Mouse (Mus musculus) kidney, embryonic 15.5 days (tissue): Measurements from ENCODE around the gene Arhgap28. TPM values are rescaled to one million over a fixed set of nuclear protein-coding genes. Genes with fewer than 3 reads are reported as not detected.

ENCODE experiments used
- ATAC-seq: fragments of 200-750 bp; cut with Nextera tagmentation; replicated peaks from 2 replicates; pipeline ENCODE4 v1.8.0; 2017; ENCODE audit warnings: moderate TSS enrichment; ENCODE audit not compliant: low FRiP score
- H3K27ac ChIP-seq: fragments of 300-500 bp; sonication (generic); 2 replicates; pipeline ENCODE4 v1.5.1; 2015; ENCODE audit warnings: mild to moderate bottlenecking, inconsistent platforms
- H3K27me3 ChIP-seq: fragments of 300-500 bp; sonication (generic); 2 replicates; pipeline ENCODE4 v1.6.1; 2015; ENCODE audit warnings: inconsistent platforms
- H3K36me3 ChIP-seq: fragments of 300-500 bp; sonication (generic); 2 replicates; pipeline ENCODE4 v1.6.1; 2015; ENCODE audit warnings: inconsistent platforms
- H3K4me1 ChIP-seq: fragments of 300-500 bp; sonication (generic); 2 replicates; pipeline ENCODE4 v1.6.1; 2015; ENCODE audit warnings: inconsistent platforms
- H3K4me2 ChIP-seq: fragments of 300-500 bp; sonication (generic); 2 replicates; pipeline ENCODE4 v1.6.1; 2015; ENCODE audit warnings: moderate library complexity, mild to moderate bottlenecking, inconsistent platforms
- H3K4me3 ChIP-seq: fragments of 300-500 bp; sonication (generic); replicated peaks from 2 replicates; pipeline ENCODE4 v1.5.1; 2015; ENCODE audit warnings: mild to moderate bottlenecking, inconsistent platforms
- H3K9ac ChIP-seq: fragments of 300-500 bp; sonication (generic); 2 replicates; pipeline ENCODE4 v1.6.1; 2015; ENCODE audit warnings: mild to moderate bottlenecking, inconsistent platforms
- H3K9me3 ChIP-seq: fragments of 300-500 bp; sonication (generic); replicated peaks from 2 replicates; pipeline ENCODE4 v1.6.1; 2016; ENCODE audit warnings: inconsistent platforms
- WGBS: fragments of 180-500 bp; shearing (Covaris S2); methylation state at CpG from one replicate; pipeline ENCODE4 v1.1.7; 2015; ENCODE audit warnings: mixed read lengths; 5-methylcytosine and 5-hydroxymethylcytosine counted together
- polyA plus RNA-seq: library from polyadenylated mRNA; unstranded; fragments of >200 nt; fragmentation: Nextera tagmentation; extraction: Ambion mirVana; gene quantifications from 2 replicates; pipeline ENCODE4 v1.2.1, GENCODE M21; 2015

The Arhgap28 gene
- polyA plus RNA-seq, 1 experiment from 2014 or later: 26.0 TPM

GRCm38 (mm10) chr17:67902847-67903246 is 101.1 kb downstream of the Arhgap28 start:
- Histone ChIP-seq H3K4me3 (no peak overlapping the region), H3K4me2 (no peak overlapping the region), H3K9me3 (no peaks in the 10 kb centered on the region), H3K36me3 (peaks cover 11% of the 10 kb centered on the region), H3K9ac (no peak overlapping the region), H3K27ac (no peak overlapping the region), H3K4me1 (peaks cover 9% of the 10 kb centered on the region), H3K27me3 (no peaks in the 10 kb centered on the region)
- no peak for ATAC-seq
- WGBS: 84% methylated on average over 4 of the region's 4 CpGs

DNA sequence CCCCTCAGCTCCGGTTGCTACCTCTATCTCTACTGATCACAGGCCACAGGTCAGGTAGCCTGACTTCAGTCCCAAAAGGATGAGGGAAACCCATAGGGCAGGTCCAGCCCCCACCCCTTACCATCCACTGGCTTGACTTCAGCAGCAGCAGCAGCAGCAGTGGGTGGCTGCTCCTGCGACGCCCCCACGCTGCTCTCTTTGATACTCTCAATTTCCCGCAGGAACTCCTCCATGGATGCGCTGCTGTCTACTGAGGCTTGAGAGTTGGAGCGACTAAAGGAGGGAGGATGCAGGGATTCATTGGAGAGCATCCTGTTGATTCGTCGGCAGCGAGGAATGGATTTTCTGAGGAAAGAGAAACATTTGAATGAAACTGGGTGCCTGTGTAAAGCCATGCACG is 102.8 kb downstream of the Arhgap28 start:
- H3K27ac ChIP-seq: no peak overlapping the region
- H3K36me3 ChIP-seq: peaks cover 13% of the 10 kb centered on the region
- no peak overlapping the region for H3K4me2 ChIP-seq
- no peaks in the 10 kb centered on the region for H3K9me3 ChIP-seq
- peaks cover 6% of the 10 kb centered on the region; the same call in 1 of the 2 replicates for H3K4me1 ChIP-seq
- no peak overlapping the region for H3K4me3 ChIP-seq
- 60% methylated on average over 11 of the region's 11 CpGs for WGBS
- H3K9ac ChIP-seq: no peak overlapping the region
- ATAC-seq: 0 out of 2 replicates have a peak, but pooled peaks have one; percentile 36
- H3K27me3 ChIP-seq: no peaks in the 10 kb centered on the region

- no peak overlapping the region for H3K9ac ChIP-seq
Observed at GRCm38 (mm10) chr17:67899376-67899775, 104.5 kb downstream of the Arhgap28 start.

DNA sequence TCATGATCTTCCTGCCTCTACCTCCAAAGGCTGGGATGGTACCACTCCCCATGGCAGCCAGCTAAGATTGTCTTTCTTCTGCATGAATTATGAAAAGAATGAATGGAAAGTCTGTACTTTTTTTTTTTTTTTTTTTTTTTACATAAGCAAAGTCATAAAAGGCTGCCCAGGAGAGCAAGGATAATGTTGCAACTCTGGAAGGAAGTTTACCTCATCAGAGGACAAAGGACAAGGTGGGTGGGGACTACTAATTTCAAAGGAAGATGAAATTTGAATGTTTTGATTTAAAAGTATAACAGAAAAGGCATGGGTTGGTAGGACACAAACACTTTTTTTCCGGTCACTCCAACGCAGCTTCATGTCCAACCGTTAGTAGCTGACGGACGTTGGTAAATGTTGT is 107.5 kb downstream of the Arhgap28 start:
- Histone ChIP-seq H3K4me2 (no peak overlapping the region), H3K36me3 (peaks cover 40% of the 10 kb centered on the region), H3K27me3 (no peaks in the 10 kb centered on the region), H3K27ac (no peak overlapping the region), H3K9ac (no peak overlapping the region), H3K4me3 (no peak overlapping the region), H3K4me1 (peaks cover 5% of the 10 kb centered on the region; the same call in 1 of the 2 replicates), H3K9me3 (no peaks in the 10 kb centered on the region)
- no peak for ATAC-seq
- whole genome bisulfite sequencing: 95% methylated on average over 5 of the region's 5 CpGs

More at GRCm38 (mm10) chr17:67899376-67899775, 104.5 kb downstream of the Arhgap28 start:
- Histone ChIP-seq H3K27me3 (no peaks in the 10 kb centered on the region), H3K4me2 (no peak overlapping the region), H3K9me3 (no peaks in the 10 kb centered on the region), H3K4me3 (no peak overlapping the region), H3K4me1 (peaks cover 6% of the 10 kb centered on the region; the same call in 1 of the 2 replicates), H3K27ac (no peak overlapping the region), H3K36me3 (peaks cover 31% of the 10 kb centered on the region)
- WGBS: 96% methylated on average over 5 of the region's 5 CpGs
- ATAC-seq: no peak

DNA sequence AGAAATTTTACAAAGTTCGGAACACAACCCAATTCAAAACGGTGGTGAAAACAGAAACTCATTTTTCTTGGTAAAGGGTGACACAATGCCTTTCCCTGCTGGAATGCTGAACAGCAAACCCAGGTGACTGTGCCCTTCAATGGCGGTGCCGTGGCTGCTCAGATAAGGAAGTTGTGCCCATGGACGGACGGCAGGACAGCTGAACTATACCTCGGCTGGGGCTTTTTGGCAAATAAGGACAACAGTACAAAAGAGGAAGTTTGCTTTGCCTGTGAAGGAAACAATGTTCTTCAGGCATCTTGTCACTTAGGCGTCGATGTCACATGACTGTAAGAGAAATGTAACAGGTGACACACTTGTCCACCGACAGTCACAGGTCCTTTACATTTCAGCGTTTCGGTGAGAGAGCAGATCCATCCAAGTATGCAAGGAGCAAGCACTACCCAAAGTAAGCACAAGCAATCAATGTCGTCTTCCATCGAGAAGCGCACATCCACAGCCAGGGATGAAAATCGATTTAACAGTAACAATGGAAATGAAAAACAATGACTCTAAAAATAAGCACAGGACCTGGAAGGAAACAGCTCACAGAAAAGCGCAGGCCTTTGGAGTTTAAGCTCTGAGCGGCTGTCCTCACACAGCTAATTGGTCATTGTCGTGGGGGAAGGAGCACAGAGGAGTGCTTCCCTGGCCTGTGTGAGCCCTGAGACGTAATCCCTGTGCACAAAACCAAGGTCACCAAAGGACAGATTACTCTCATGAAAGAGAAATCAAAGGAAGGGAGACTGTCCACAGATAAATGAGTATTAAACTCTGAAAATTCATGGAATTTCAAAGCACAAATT is 114.2 kb downstream of the Arhgap28 start:
- Histone ChIP-seq H3K4me3 (no peak overlapping the region), H3K4me2 (no peak overlapping the region), H3K9ac (no peak overlapping the region), H3K27me3 (no peaks in the 10 kb centered on the region), H3K9me3 (no peaks in the 10 kb centered on the region), H3K27ac (peak overlapping the region; percentile 51; the same call in 1 of the 2 replicates), H3K36me3 (peaks cover 13% of the 10 kb centered on the region; the same call in 1 of the 2 replicates), H3K4me1 (no peaks in the 10 kb centered on the region)
- no peak for ATAC-seq
- 72% methylated on average over 20 of the region's 20 CpGs for WGBS

GRCm38 (mm10) chr17:67888081-67888480 is 115.8 kb downstream of the Arhgap28 start:
- no peak for ATAC-seq
- Histone ChIP-seq H3K9ac (no peak overlapping the region), H3K4me1 (no peaks in the 10 kb centered on the region), H3K36me3 (peaks cover 15% of the 10 kb centered on the region), H3K27me3 (no peaks in the 10 kb centered on the region), H3K9me3 (no peaks in the 10 kb centered on the region), H3K27ac (no peak overlapping the region), H3K4me3 (no peak overlapping the region), H3K4me2 (no peak overlapping the region)
- 96% methylated on average over 9 of the region's 9 CpGs for WGBS

- WGBS: 76% methylated on average over 5 of the region's 5 CpGs
- Histone ChIP-seq H3K4me3 (no peak overlapping the region), H3K36me3 (peaks cover 19% of the 10 kb centered on the region), H3K9me3 (no peaks in the 10 kb centered on the region), H3K9ac (no peak overlapping the region), H3K27me3 (no peaks in the 10 kb centered on the region), H3K27ac (no peak overlapping the region), H3K4me2 (no peak overlapping the region), H3K4me1 (no peaks in the 10 kb centered on the region)
- no peak for ATAC-seq
Observed at GRCm38 (mm10) chr17:67886326-67886725, 117.6 kb downstream of the Arhgap28 start.

GRCm38 (mm10) chr17:67877599-67877998 is 126.3 kb downstream of the Arhgap28 start:
- whole genome bisulfite sequencing: 83% methylated on average over 12 of the region's 12 CpGs

GRCm38 (mm10) chr17:67869731-67870601 is 134.0 kb downstream of the Arhgap28 start:
- Histone ChIP-seq H3K4me1 (peaks cover 16% of the 10 kb centered on the region), H3K36me3 (peaks cover 53% of the 10 kb centered on the region), H3K4me2 (no peak overlapping the region), H3K9me3 (no peaks in the 10 kb centered on the region), H3K27me3 (no peaks in the 10 kb centered on the region), H3K27ac (no peak overlapping the region), H3K4me3 (no peak overlapping the region), H3K9ac (no peak overlapping the region)
- WGBS: 69% methylated on average over 23 of the region's 23 CpGs
- ATAC-seq: peak; percentile 74

More at GRCm38 (mm10) chr17:67877599-67877998, 126.3 kb downstream of the Arhgap28 start:
- Histone ChIP-seq H3K9ac (no peak overlapping the region), H3K27ac (no peak overlapping the region), H3K27me3 (no peaks in the 10 kb centered on the region), H3K4me3 (no peak overlapping the region), H3K4me1 (no peaks in the 10 kb centered on the region), H3K9me3 (no peaks in the 10 kb centered on the region), H3K4me2 (no peak overlapping the region), H3K36me3 (peaks cover 55% of the 10 kb centered on the region)
- no peak for ATAC-seq

DNA sequence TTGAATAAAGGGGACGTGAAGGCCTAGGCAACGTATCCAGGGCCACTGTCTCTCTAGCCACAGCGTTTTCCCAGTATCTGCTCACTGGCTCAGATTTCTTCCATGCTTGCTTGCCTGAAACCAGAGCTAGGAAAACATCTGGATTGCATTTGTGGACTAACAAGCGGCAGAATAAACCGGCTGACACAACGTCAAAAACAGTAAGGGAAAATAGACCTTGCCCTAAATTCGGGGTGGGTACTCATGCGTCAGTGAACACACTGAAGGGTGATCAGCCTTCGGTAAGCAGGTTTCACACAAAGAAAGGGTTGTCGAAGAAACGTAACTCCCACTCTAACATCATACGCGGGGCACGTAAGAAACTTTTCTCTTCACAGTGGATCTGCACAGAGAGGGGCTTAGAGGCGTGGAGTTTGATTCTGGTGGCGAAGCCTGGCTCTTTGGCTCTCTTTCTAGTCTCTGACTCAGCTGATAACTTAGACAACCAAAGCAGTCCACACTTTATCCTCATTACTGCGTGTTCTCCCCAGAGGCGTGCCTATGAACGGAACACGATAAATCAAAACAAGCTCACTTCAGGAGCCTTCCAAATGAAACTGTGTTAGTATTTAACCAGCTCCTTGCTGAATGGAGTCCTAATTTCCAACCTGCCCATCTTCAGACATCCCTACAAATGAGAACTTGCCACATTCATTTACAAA is 137.2 kb downstream of the Arhgap28 start:
- Histone ChIP-seq H3K4me2 (peak overlapping the region; percentile 34), H3K4me1 (peaks cover 16% of the 10 kb centered on the region), H3K36me3 (peaks cover 40% of the 10 kb centered on the region), H3K9me3 (no peaks in the 10 kb centered on the region), H3K27ac (peak overlapping the region; percentile 70), H3K27me3 (no peaks in the 10 kb centered on the region), H3K9ac (no peak overlapping the region), H3K4me3 (no peak overlapping the region)
- 37% methylated on average over 20 of the region's 20 CpGs for WGBS
- peak; percentile 53; the same call in 1 of the 2 replicates for ATAC-seq

DNA sequence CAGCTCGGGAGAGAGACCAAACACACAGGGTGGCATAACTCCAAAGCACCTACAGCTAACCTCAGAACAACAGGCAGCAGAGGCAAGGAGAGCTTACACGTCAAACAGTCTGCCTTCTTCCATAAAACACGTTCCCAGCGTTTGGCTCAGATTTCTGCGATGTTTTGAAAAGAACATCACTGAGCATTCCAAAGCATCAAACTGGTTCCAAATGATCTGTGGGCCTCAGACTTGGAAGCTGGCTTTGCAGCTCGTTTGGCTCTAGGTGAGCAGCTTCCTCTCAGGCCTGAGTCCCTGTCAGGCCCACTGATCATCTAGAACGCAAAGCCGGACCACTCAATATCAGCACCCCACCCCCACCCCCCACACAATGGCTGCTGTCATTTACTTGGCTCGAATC is 137.9 kb downstream of the Arhgap28 start:
- Histone ChIP-seq H3K4me2 (no peak overlapping the region), H3K9me3 (no peaks in the 10 kb centered on the region), H3K4me1 (peaks cover 16% of the 10 kb centered on the region), H3K36me3 (peaks cover 40% of the 10 kb centered on the region), H3K27me3 (no peaks in the 10 kb centered on the region), H3K27ac (peak overlapping the region; percentile 70; the same call in 1 of the 2 replicates), H3K4me3 (no peak overlapping the region), H3K9ac (no peak overlapping the region)
- ATAC-seq: no peak
- 52% methylated on average over 9 of the region's 9 CpGs for WGBS
